Mouse (Mus musculus) layer of hippocampus, postnatal 14 days (tissue): ENCODE measurements at regions not wholly inside any gene's neighbourhood (a gene's known extent, or its start where the extent isn't known, plus 50 kb on each side); places are given as distances from the start of the nearest gene placed in this dataset.

Source experiments
- DNase-seq, 2 experiments: peaks; one replicate each; pipeline ENCODE4 v3.0.0; 2021 to 2022; ENCODE audit warnings: low spot score in 2 of 2, mixed read lengths in 1 of 2

- DNase-seq, result peak in 1 of 2 experiments; percentile 32
Observed at GRCm38 (mm10) chr17:93067850-93068249, 131.0 kb upstream of the Adcyap1 start.

GRCm38 (mm10) chr17:93068489-93068888, 130.3 kb upstream of the Adcyap1 start:
- no peak for DNase-seq

GRCm38 (mm10) chr17:93084048-93084447, 114.8 kb upstream of the Adcyap1 start:
- no peak for DNase-seq

- peak in 1 of 2 experiments; percentile 45 for DNase-seq
Observed at GRCm38 (mm10) chr17:93104516-93104915, 94.3 kb upstream of the Adcyap1 start.

- DNase-seq, result no peak
Observed at GRCm38 (mm10) chr17:93140003-93140402, 58.8 kb upstream of the Adcyap1 start.

GRCm38 (mm10) chr17:93141125-93141524, 57.7 kb upstream of the Adcyap1 start:
- DNase-seq, result peak; percentile 69 to 77
